Mouse (Mus musculus) heart, adult 9 months (tissue): Measurements from ENCODE around the gene Siah1a.

Experiments used
- DNase-seq, 2 experiments: peaks; one replicate each; pipeline ENCODE4 v3.0.0; 2022; ENCODE audit warnings: low spot score in 2 of 2

The Siah1a gene

GRCm38 (mm10) chr8:86745221-86745934 is at the start of gene Siah1a, which contains the start of gene Gm10638:
Gene Siah1a (minus strand): TSS chr8:86745934.
Gene Gm10638 (plus strand): TSS chr8:86745699.
- peak; percentile 72 to 74 for DNase-seq

GRCm38 (mm10) chr8:86794716-86795115 is 49.0 kb upstream of the Siah1a start:
- DNase-seq: no peak

GRCm38 (mm10) chr8:86791542-86791941 is 45.8 kb upstream of the Siah1a start:
- no peak for DNase-seq

- no peak for DNase-seq
Measured at GRCm38 (mm10) chr8:86789576-86789975, 43.8 kb upstream of the Siah1a start.

- peak; percentile 78 to 79 for DNase-seq
Measured at GRCm38 (mm10) chr8:86787891-86788420, 42.2 kb upstream of the Siah1a start.

GRCm38 (mm10) chr8:86786498-86786897 is 40.8 kb upstream of the Siah1a start:
- DNase-seq: peak; percentile 35 to 67

- no peak for DNase-seq
Measured at GRCm38 (mm10) chr8:86781094-86781493, 35.4 kb upstream of the Siah1a start.

GRCm38 (mm10) chr8:86779207-86779606 is 33.5 kb upstream of the Siah1a start:
- DNase-seq: no peak

GRCm38 (mm10) chr8:86769945-86770715 is 24.4 kb upstream of the Siah1a start:
- DNase-seq: no peak

GRCm38 (mm10) chr8:86768499-86768898 is 22.8 kb upstream of the Siah1a start:
- peak; percentile 49 to 76 for DNase-seq

GRCm38 (mm10) chr8:86766548-86767211 is 20.9 kb upstream of the Siah1a start:
- DNase-seq: peak in 1 of 2 experiments; percentile 50

- no peak for DNase-seq
Measured at GRCm38 (mm10) chr8:86765669-86766068, 19.9 kb upstream of the Siah1a start.

- DNase-seq: no peak
Measured at GRCm38 (mm10) chr8:86765155-86765554, 19.4 kb upstream of the Siah1a start.

GRCm38 (mm10) chr8:86762806-86763205 is 17.1 kb upstream of the Siah1a start:
- no peak for DNase-seq

GRCm38 (mm10) chr8:86760746-86761145 is 15.0 kb upstream of the Siah1a start:
- no peak for DNase-seq

- DNase-seq: no peak
Measured at GRCm38 (mm10) chr8:86759090-86759491, 13.4 kb upstream of the Siah1a start.

GRCm38 (mm10) chr8:86758651-86759050 is 12.9 kb upstream of the Siah1a start:
- DNase-seq: no peak

- peak; percentile 30 to 33 for DNase-seq
Measured at GRCm38 (mm10) chr8:86756948-86757733, 11.4 kb upstream of the Siah1a start.

- no peak for DNase-seq
Measured at GRCm38 (mm10) chr8:86749842-86750241, 4.1 kb upstream of the Siah1a start.

- no peak for DNase-seq
Measured at GRCm38 (mm10) chr8:86746511-86746910, 777 bp upstream of the Siah1a start.

- peak; percentile 94 to 96 for DNase-seq
Measured at GRCm38 (mm10) chr8:86745935-86746441, 254 bp upstream of the Siah1a start.
